Mouse (Mus musculus): ENCODE measurements around the gene Pold3. TPM values are rescaled to one million over a fixed set of nuclear protein-coding genes. Genes with fewer than 3 reads are reported as not detected.

Pold3 gene
- 53.4 and 58.4 TPM in 2 replicates for polyA plus RNA-seq (2015; fragmentation: Nextera tagmentation; extraction: Ambion mirVana)

DNA sequence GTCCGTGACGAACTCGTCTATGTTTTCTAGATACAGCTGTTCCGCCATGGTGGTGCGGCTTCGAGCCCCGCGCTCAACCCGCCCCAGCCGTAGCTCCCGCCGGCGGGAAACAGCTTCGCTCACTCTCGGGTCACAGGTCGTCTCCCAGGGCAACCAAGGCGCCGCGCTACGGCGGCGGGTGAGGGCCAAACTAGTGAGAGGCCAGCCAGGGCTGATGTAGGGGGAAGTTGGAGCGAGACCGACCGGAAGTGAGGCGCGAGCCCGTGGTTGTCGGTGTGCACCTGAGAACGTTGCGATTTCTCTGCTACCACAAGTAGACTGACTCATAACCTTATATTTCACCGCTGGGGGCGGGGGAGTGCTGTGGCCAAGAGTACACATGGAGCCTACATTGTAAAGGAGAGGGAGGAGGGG lies at the start of gene Pold3:
Pold3 (minus strand) TSS at position 190 of the 414 bp plus-strand sequence.
- H3K9ac ChIP-seq (replicated peaks; ENCODE audit: low read depth, low read length), result peak within 1 kb of the TSS; percentile 81
- no peaks in the 10 kb centered on the region for H3K9me3 ChIP-seq (ENCODE audit: control insufficient read depth, low read length)
- WGBS, result under 1% methylated on average over 33 of the region's 33 CpGs
- peak within 1 kb of the TSS; percentile 65 for H3K27ac ChIP-seq (ENCODE audit: low read length)
- H3K4me3 ChIP-seq (replicated peaks; ENCODE audit: low read length), result peak within 1 kb of the TSS; percentile 87
- H3K27me3 ChIP-seq (replicated peaks; ENCODE audit: control insufficient read depth, insufficient read depth, low read length), result no peaks in the 10 kb centered on the region
- H3K36me3 ChIP-seq (ENCODE audit: control insufficient read depth, insufficient read depth), result no peaks in the 10 kb centered on the region; the same call in 1 of the 2 replicates
- peaks cover 9% of the 10 kb centered on the region for H3K4me1 ChIP-seq (replicated peaks; ENCODE audit: control insufficient read depth, insufficient read depth, low read length)
- peak; percentile 97 for ATAC-seq
- peak within 1 kb of the TSS; percentile 90 for H3K4me2 ChIP-seq (ENCODE audit: low read length)

DNA sequence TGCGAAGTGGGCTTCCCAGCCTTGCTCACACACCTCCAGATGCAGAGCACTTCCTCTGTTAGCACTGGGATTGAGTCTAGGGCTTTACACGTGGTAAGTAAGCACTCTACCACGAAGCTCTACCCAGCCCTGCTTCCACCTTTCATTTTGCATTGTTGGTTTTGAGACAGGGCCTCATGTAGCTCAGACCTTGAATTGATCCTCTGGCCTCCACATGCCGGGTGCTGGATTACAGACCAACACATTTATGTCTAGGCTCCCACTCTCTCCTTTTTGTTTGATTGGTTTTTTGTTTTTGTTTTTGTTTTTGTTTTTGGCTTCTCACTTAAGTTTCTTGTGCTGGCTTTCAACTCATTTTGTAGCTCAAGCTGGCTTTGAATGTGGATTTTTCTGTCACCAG lies 49.4 kb upstream of the Pold3 start:
- Histone ChIP-seq H3K27me3 (replicated peaks; ENCODE audit: control insufficient read depth, insufficient read depth, low read length) (no peaks in the 10 kb centered on the region), H3K9me3 (ENCODE audit: control insufficient read depth, low read length) (no peaks in the 10 kb centered on the region), H3K27ac (ENCODE audit: low read length) (no peak overlapping the region), H3K36me3 (ENCODE audit: control insufficient read depth, insufficient read depth) (no peaks in the 10 kb centered on the region), H3K4me1 (replicated peaks; ENCODE audit: control insufficient read depth, insufficient read depth, low read length) (no peaks in the 10 kb centered on the region), H3K4me2 (ENCODE audit: low read length) (no peak overlapping the region), H3K9ac (replicated peaks; ENCODE audit: low read depth, low read length) (no peak overlapping the region), H3K4me3 (replicated peaks; ENCODE audit: low read length) (no peak overlapping the region)
- WGBS, result 65% methylated on average over 4 of the region's 4 CpGs
- ATAC-seq, result no peak

DNA sequence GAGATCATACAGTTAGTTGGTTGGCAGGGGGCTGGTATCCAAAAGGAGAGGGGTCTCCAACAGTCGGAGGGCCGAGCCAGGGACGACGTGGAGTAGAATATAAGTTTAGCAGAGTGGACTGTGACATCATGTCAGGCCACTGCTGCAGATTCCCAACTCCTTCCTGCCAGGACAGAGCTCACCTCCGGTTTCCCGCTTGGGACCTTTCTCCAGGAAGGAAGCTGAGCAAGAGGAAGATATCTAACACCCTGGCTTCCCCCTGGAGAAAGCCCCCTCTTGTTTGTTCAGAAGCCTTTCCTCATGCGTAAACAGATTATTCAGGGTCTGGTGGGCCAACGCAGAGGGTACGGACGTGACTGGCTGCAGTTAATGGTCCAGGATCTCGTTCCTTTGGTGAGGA lies 47.3 kb upstream of the Pold3 start:
- H3K9ac ChIP-seq (replicated peaks; ENCODE audit: low read depth, low read length), result no peak overlapping the region
- 79% methylated on average over 11 of the region's 11 CpGs for WGBS
- no peak for ATAC-seq
- no peaks in the 10 kb centered on the region for H3K27me3 ChIP-seq (replicated peaks; ENCODE audit: control insufficient read depth, insufficient read depth, low read length)
- H3K4me3 ChIP-seq (replicated peaks; ENCODE audit: low read length), result no peak overlapping the region
- H3K4me1 ChIP-seq (replicated peaks; ENCODE audit: control insufficient read depth, insufficient read depth, low read length), result no peaks in the 10 kb centered on the region
- no peak overlapping the region for H3K4me2 ChIP-seq (ENCODE audit: low read length)
- no peaks in the 10 kb centered on the region for H3K36me3 ChIP-seq (ENCODE audit: control insufficient read depth, insufficient read depth)
- no peaks in the 10 kb centered on the region for H3K9me3 ChIP-seq (ENCODE audit: control insufficient read depth, low read length)
- no peak overlapping the region for H3K27ac ChIP-seq (ENCODE audit: low read length)

- Histone ChIP-seq H3K27me3 (replicated peaks; ENCODE audit: control insufficient read depth, insufficient read depth, low read length) (no peaks in the 10 kb centered on the region), H3K4me3 (replicated peaks; ENCODE audit: low read length) (no peak overlapping the region), H3K4me2 (ENCODE audit: low read length) (no peak overlapping the region), H3K36me3 (ENCODE audit: control insufficient read depth, insufficient read depth) (no peaks in the 10 kb centered on the region), H3K9me3 (ENCODE audit: control insufficient read depth, low read length) (no peaks in the 10 kb centered on the region), H3K4me1 (replicated peaks; ENCODE audit: control insufficient read depth, insufficient read depth, low read length) (peaks cover 4% of the 10 kb centered on the region; the same call in 1 of the 2 replicates), H3K27ac (ENCODE audit: low read length) (no peak overlapping the region), H3K9ac (replicated peaks; ENCODE audit: low read depth, low read length) (no peak overlapping the region)
- 78% methylated on average over 4 of the region's 4 CpGs for WGBS
- ATAC-seq, result no peak
These were observed 42.1 kb upstream of the Pold3 start for GRCm38 (mm10) chr7:100163506-100163905.

DNA sequence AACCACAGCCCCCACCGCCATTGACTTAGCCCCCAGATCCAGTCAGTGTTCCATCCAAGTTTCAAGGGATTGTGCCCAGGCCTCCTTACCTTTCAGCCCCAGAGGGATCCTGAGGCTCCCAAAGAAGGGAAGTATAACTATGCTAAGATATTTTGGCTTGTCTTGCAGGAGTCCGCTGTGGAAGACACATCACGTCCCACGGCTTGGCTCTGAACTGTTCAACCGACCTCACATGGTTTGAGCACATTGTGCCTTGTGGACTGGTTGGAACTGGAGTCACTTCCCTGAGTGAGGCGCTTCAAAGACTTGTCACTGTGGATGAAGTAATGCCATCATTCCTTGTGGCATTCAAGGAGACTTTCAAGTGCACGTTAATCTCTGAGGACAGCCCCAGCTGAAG lies 38.6 kb upstream of the Pold3 start:
- Histone ChIP-seq H3K9me3 (ENCODE audit: control insufficient read depth, low read length) (no peaks in the 10 kb centered on the region), H3K36me3 (ENCODE audit: control insufficient read depth, insufficient read depth) (no peaks in the 10 kb centered on the region), H3K27me3 (replicated peaks; ENCODE audit: control insufficient read depth, insufficient read depth, low read length) (no peaks in the 10 kb centered on the region), H3K27ac (ENCODE audit: low read length) (no peak overlapping the region), H3K9ac (replicated peaks; ENCODE audit: low read depth, low read length) (peak overlapping the region; percentile 91), H3K4me1 (replicated peaks; ENCODE audit: control insufficient read depth, insufficient read depth, low read length) (peaks cover 4% of the 10 kb centered on the region; the same call in 1 of the 2 replicates), H3K4me3 (replicated peaks; ENCODE audit: low read length) (peak overlapping the region; percentile 94), H3K4me2 (ENCODE audit: low read length) (peak overlapping the region; percentile 79)
- 67% methylated on average over 7 of the region's 7 CpGs for WGBS
- ATAC-seq, result peak; percentile 8

DNA sequence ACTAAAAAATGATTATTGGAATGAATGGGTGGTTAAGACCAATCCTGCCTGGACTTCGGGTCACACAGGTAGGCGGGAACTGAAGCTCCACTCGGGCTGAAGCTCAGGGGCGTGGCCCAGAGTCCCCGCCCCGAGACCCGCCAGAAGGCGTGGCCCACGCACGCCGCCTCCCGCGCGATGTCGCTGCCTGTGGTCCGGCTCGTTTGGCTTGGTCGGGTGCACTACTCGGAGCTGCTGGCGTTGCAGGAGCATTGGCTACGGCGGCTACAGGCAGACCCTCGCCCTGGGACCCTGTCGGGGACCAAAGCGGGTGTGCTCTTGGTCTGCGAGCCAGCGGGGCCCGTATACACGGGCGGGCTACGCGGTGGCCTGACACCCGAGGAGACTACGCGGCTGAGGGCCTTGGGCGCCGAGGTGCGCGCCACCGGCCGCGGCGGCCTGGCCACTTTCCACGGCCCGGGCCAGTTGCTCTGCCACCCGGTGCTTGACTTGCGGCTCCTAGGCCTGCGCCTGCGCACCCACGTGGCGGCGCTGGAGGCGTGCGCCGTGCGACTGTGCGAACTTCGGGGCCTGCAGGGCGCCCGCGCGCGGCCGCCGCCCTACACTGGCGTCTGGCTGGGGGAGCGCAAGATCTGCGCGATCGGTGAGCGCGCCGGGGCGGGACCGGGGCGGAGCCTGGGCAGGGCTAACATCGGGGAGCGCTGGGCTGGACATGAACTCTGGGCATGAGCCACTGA lies 37.9 kb upstream of the Pold3 start, which contains the start of gene Lipt2:
Lipt2 (plus strand) TSS at position 173 of the 737 bp plus-strand sequence.
- peak; percentile 99 for ATAC-seq
- H3K27ac ChIP-seq (ENCODE audit: low read length), result peak within 1 kb of the TSS; percentile 84
- no peaks in the 10 kb centered on the region for H3K27me3 ChIP-seq (replicated peaks; ENCODE audit: control insufficient read depth, insufficient read depth, low read length)
- peak within 1 kb of the TSS; percentile 91 for H3K9ac ChIP-seq (replicated peaks; ENCODE audit: low read depth, low read length)
- peaks cover 4% of the 10 kb centered on the region; the same call in 1 of the 2 replicates for H3K4me1 ChIP-seq (replicated peaks; ENCODE audit: control insufficient read depth, insufficient read depth, low read length)
- peak within 1 kb of the TSS; percentile 94 for H3K4me3 ChIP-seq (replicated peaks; ENCODE audit: low read length)
- no peaks in the 10 kb centered on the region for H3K36me3 ChIP-seq (ENCODE audit: control insufficient read depth, insufficient read depth)
- peak within 1 kb of the TSS; percentile 79 for H3K4me2 ChIP-seq (ENCODE audit: low read length)
- no peaks in the 10 kb centered on the region for H3K9me3 ChIP-seq (ENCODE audit: control insufficient read depth, low read length)
- WGBS, result under 1% methylated on average over 78 of the region's 78 CpGs

DNA sequence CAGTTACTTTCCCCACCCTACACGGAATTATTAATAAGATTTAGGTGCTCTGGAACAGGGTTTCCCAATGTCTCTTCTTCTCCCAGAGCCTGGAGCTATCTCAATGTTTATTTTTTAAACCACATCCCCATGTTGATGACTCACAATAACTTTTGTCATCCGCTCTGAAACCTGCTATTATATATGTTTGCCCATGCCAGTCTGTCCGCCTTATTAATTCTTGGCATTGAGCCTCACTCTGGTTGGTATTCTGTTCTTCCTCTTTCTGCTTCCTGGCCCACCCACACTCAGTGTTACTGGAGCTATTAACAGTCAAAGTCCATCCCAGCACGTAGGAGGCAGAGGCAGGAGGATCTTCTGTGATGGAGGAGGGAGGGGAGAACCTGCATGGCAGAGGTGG lies 36.3 kb upstream of the Pold3 start:
- H3K27me3 ChIP-seq (replicated peaks; ENCODE audit: control insufficient read depth, insufficient read depth, low read length), result no peaks in the 10 kb centered on the region
- ATAC-seq, result no peak
- H3K9me3 ChIP-seq (ENCODE audit: control insufficient read depth, low read length), result no peaks in the 10 kb centered on the region
- peaks cover 4% of the 10 kb centered on the region; the same call in 1 of the 2 replicates for H3K4me1 ChIP-seq (replicated peaks; ENCODE audit: control insufficient read depth, insufficient read depth, low read length)
- no peak overlapping the region for H3K27ac ChIP-seq (ENCODE audit: low read length)
- 73% methylated on average over 4 of the region's 4 CpGs for WGBS
- H3K36me3 ChIP-seq (ENCODE audit: control insufficient read depth, insufficient read depth), result no peaks in the 10 kb centered on the region
- no peak overlapping the region for H3K4me2 ChIP-seq (ENCODE audit: low read length)
- H3K9ac ChIP-seq (replicated peaks; ENCODE audit: low read depth, low read length), result no peak overlapping the region
- H3K4me3 ChIP-seq (replicated peaks; ENCODE audit: low read length), result no peak overlapping the region

GRCm38 (mm10) chr7:100150626-100151025 lies 29.3 kb upstream of the Pold3 start:
- ATAC-seq, result no peak
- whole genome bisulfite sequencing, result 76% methylated on average over 11 of the region's 11 CpGs
- Histone ChIP-seq H3K27ac (ENCODE audit: low read length) (no peak overlapping the region), H3K27me3 (replicated peaks; ENCODE audit: control insufficient read depth, insufficient read depth, low read length) (no peaks in the 10 kb centered on the region), H3K4me1 (replicated peaks; ENCODE audit: control insufficient read depth, insufficient read depth, low read length) (no peaks in the 10 kb centered on the region), H3K36me3 (ENCODE audit: control insufficient read depth, insufficient read depth) (no peaks in the 10 kb centered on the region), H3K4me2 (ENCODE audit: low read length) (no peak overlapping the region), H3K4me3 (replicated peaks; ENCODE audit: low read length) (no peak overlapping the region), H3K9ac (replicated peaks; ENCODE audit: low read depth, low read length) (no peak overlapping the region), H3K9me3 (ENCODE audit: control insufficient read depth, low read length) (no peaks in the 10 kb centered on the region)

DNA sequence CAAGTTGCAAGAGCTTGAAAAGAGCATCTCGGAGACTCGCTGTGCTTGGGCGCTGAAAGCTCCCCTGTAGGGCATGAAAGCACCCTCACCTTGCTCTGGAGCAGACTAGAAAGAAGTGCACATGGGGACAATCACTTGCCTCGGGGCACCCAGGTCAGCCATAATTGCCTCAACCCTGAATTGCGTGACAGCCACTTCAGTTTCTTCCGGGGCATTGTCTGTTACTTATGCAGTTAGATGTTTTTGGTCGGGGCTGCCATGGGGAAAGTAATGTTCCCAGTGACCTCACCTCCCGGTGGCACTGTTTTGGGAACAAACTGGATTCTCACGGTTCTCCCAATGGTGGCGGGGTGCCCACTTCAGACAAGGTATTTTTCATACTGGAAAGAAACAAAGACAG lies 28.7 kb upstream of the Pold3 start:
- no peaks in the 10 kb centered on the region for H3K9me3 ChIP-seq (ENCODE audit: control insufficient read depth, low read length)
- no peak overlapping the region for H3K9ac ChIP-seq (replicated peaks; ENCODE audit: low read depth, low read length)
- no peaks in the 10 kb centered on the region for H3K4me1 ChIP-seq (replicated peaks; ENCODE audit: control insufficient read depth, insufficient read depth, low read length)
- H3K27me3 ChIP-seq (replicated peaks; ENCODE audit: control insufficient read depth, insufficient read depth, low read length), result no peaks in the 10 kb centered on the region
- WGBS, result 53% methylated on average over 10 of the region's 10 CpGs
- H3K4me2 ChIP-seq (ENCODE audit: low read length), result no peak overlapping the region
- no peak overlapping the region for H3K27ac ChIP-seq (ENCODE audit: low read length)
- no peak for ATAC-seq
- H3K36me3 ChIP-seq (ENCODE audit: control insufficient read depth, insufficient read depth), result no peaks in the 10 kb centered on the region
- H3K4me3 ChIP-seq (replicated peaks; ENCODE audit: low read length), result no peak overlapping the region
